Mouse (Mus musculus): ENCODE results near the gene Vps29. TPM values are rescaled to one million over a fixed set of nuclear protein-coding genes. Genes with fewer than 3 reads are reported as not detected.

The Vps29 gene
- total and polyA plus RNA-seq, 3 experiments: 39.2 to 91.4 (median 85.4) TPM

- intact Hi-C loops (cut with DNase I): loop anchor here (1.0 kb wide), 1 partner anchor 19 kb away; the partner anchor contains the start of genes Rad9b and Vps29
- 2% methylated on average over 5 of the region's 5 CpGs for WGBS
- TF ChIP-seq EP300 (IDR thresholded peaks at IDR 0.05; ENCODE audit: insufficient read depth, low read depth, low read length) (no peak), CTCF (IDR thresholded peaks at IDR 0.05) (no peak), POLR2A (IDR thresholded peaks at IDR 0.05; ENCODE audit: insufficient read depth, low read depth, low read length) (no peak)
- Histone ChIP-seq H3K36me3 (ENCODE audit: control insufficient read depth, insufficient read depth, low read length) (no peaks in the 10 kb centered on the region), H3K27ac (peak overlapping the region; percentile 91), H3K79me2 (replicated peaks; ENCODE audit: control insufficient read depth, insufficient read depth, low read length) (no peaks in the 10 kb centered on the region), H3K4me1 (ENCODE audit: control insufficient read depth, insufficient read depth, low read length) (no peaks in the 10 kb centered on the region), H3K4me3 (peak overlapping the region; percentile 82), H3K27me3 (ENCODE audit: control insufficient read depth, insufficient read depth, low read length) (no peaks in the 10 kb centered on the region), H3K9ac (ENCODE audit: low read depth, low read length) (peak overlapping the region; percentile 84)
- DNase-seq: no peak
Measured at GRCm38 (mm10) chr5:122372878-122373277, 18.7 kb downstream of the Vps29 start.

GRCm38 (mm10) chr5:122377101-122377833 is 23.1 kb downstream of the Vps29 start:
- intact Hi-C loops (cut with DNase I): no loop called here
- no peaks in the 10 kb centered on the region for H3K27me3 ChIP-seq (ENCODE audit: control insufficient read depth, insufficient read depth, low read length)
- WGBS: 83% methylated on average over 4 of the region's 4 CpGs
- DNase-seq: no peak
- H3K9ac ChIP-seq (ENCODE audit: low read depth, low read length): no peak overlapping the region
- TF ChIP-seq POLR2A (IDR thresholded peaks at IDR 0.05; ENCODE audit: insufficient read depth, low read depth, low read length) (no peak), EP300 (IDR thresholded peaks at IDR 0.05; ENCODE audit: insufficient read depth, low read depth, low read length) (no peak), CTCF (IDR thresholded peaks at IDR 0.05) (no peak)
- peaks cover 1% of the 10 kb centered on the region; the same call in 1 of the 2 replicates for H3K4me1 ChIP-seq (ENCODE audit: control insufficient read depth, insufficient read depth, low read length)
- no peaks in the 10 kb centered on the region for H3K79me2 ChIP-seq (replicated peaks; ENCODE audit: control insufficient read depth, insufficient read depth, low read length)
- no peak overlapping the region for H3K27ac ChIP-seq
- no peak overlapping the region for H3K4me3 ChIP-seq
- no peaks in the 10 kb centered on the region for H3K36me3 ChIP-seq (ENCODE audit: control insufficient read depth, insufficient read depth, low read length)

GRCm38 (mm10) chr5:122378171-122378570 is 24.0 kb downstream of the Vps29 start:
- TF ChIP-seq POLR2A (IDR thresholded peaks at IDR 0.05; ENCODE audit: insufficient read depth, low read depth, low read length) (no peak), CTCF (IDR thresholded peaks at IDR 0.05) (no peak), EP300 (IDR thresholded peaks at IDR 0.05; ENCODE audit: insufficient read depth, low read depth, low read length) (no peak)
- no peak overlapping the region for H3K27ac ChIP-seq
- no peaks in the 10 kb centered on the region for H3K27me3 ChIP-seq (ENCODE audit: control insufficient read depth, insufficient read depth, low read length)
- H3K9ac ChIP-seq (ENCODE audit: low read depth, low read length): no peak overlapping the region
- no peak for DNase-seq
- no peak overlapping the region for H3K4me3 ChIP-seq
- H3K36me3 ChIP-seq (ENCODE audit: control insufficient read depth, insufficient read depth, low read length): no peaks in the 10 kb centered on the region
- WGBS: 94% methylated on average over 12 of the region's 12 CpGs
- H3K4me1 ChIP-seq (ENCODE audit: control insufficient read depth, insufficient read depth, low read length): peaks cover 1% of the 10 kb centered on the region; the same call in 1 of the 2 replicates
- intact Hi-C loops (cut with DNase I): no loop called here
- no peaks in the 10 kb centered on the region for H3K79me2 ChIP-seq (replicated peaks; ENCODE audit: control insufficient read depth, insufficient read depth, low read length)

- Histone ChIP-seq H3K4me3 (no peak overlapping the region), H3K4me1 (ENCODE audit: control insufficient read depth, insufficient read depth, low read length) (peaks cover 1% of the 10 kb centered on the region; the same call in 1 of the 2 replicates), H3K27me3 (ENCODE audit: control insufficient read depth, insufficient read depth, low read length) (no peaks in the 10 kb centered on the region), H3K36me3 (ENCODE audit: control insufficient read depth, insufficient read depth, low read length) (no peaks in the 10 kb centered on the region), H3K27ac (no peak overlapping the region), H3K79me2 (replicated peaks; ENCODE audit: control insufficient read depth, insufficient read depth, low read length) (no peaks in the 10 kb centered on the region), H3K9ac (ENCODE audit: low read depth, low read length) (no peak overlapping the region)
- TF ChIP-seq EP300 (IDR thresholded peaks at IDR 0.05; ENCODE audit: insufficient read depth, low read depth, low read length): peak; percentile 75
- peak; percentile 99; the same call in 1 of the 2 replicates for TF ChIP-seq CTCF (IDR thresholded peaks at IDR 0.05)
- no peak for TF ChIP-seq POLR2A (IDR thresholded peaks at IDR 0.05; ENCODE audit: insufficient read depth, low read depth, low read length)
- DNase-seq: peak; percentile 68 to 77
- 47% methylated on average over 11 of the region's 11 CpGs for WGBS
- intact Hi-C loops (cut with DNase I): no loop called here
Measured at GRCm38 (mm10) chr5:122379374-122380155, 25.4 kb downstream of the Vps29 start.

GRCm38 (mm10) chr5:122390006-122390405 is 35.8 kb downstream of the Vps29 start:
- Histone ChIP-seq H3K9ac (ENCODE audit: low read depth, low read length) (no peak overlapping the region), H3K79me2 (replicated peaks; ENCODE audit: control insufficient read depth, insufficient read depth, low read length) (peaks cover 8% of the 10 kb centered on the region; the same call in 1 of the 2 replicates), H3K4me3 (no peak overlapping the region), H3K27ac (no peak overlapping the region), H3K27me3 (ENCODE audit: control insufficient read depth, insufficient read depth, low read length) (no peaks in the 10 kb centered on the region), H3K36me3 (ENCODE audit: control insufficient read depth, insufficient read depth, low read length) (peaks cover 2% of the 10 kb centered on the region; the same call in 1 of the 2 replicates), H3K4me1 (ENCODE audit: control insufficient read depth, insufficient read depth, low read length) (peaks cover 4% of the 10 kb centered on the region)
- WGBS: 91% methylated on average over 5 of the region's 5 CpGs
- DNase-seq: no peak
- TF ChIP-seq CTCF (IDR thresholded peaks at IDR 0.05) (no peak), EP300 (IDR thresholded peaks at IDR 0.05; ENCODE audit: insufficient read depth, low read depth, low read length) (no peak), POLR2A (IDR thresholded peaks at IDR 0.05; ENCODE audit: insufficient read depth, low read depth, low read length) (no peak)
- intact Hi-C loops (cut with DNase I): loop anchor here (5.0 kb wide), 1 partner anchor 123 kb away; no protein-coding TSS in a partner anchor

All from heart, adult 2 months (tissue).